Mouse (Mus musculus) heart, adult 2 months (tissue): ENCODE measurements at regions not wholly inside any gene's neighbourhood (a gene's known extent, or its start where the extent isn't known, plus 50 kb on each side); places are given as distances from the start of the nearest gene placed in this dataset.

ENCODE experiments used
- DNase-seq, 2 experiments: peaks; one replicate each; pipeline ENCODE4 v3.0.0; 2021
- H3K27ac ChIP-seq: fragments of 200-600 bp; 2 replicates; pipeline ENCODE4 v1.8.1; 2022
- H3K27me3 ChIP-seq: fragments of 200-500 bp; 2 replicates; pipeline ENCODE4 v1.6.1; 2012; ENCODE audit warnings: mild to moderate bottlenecking, low read length, inconsistent platforms, mixed read lengths; ENCODE audit not compliant: control insufficient read depth, insufficient read depth
- H3K36me3 ChIP-seq: fragments of 200-500 bp; 2 replicates; pipeline ENCODE4 v1.6.1; 2012; ENCODE audit warnings: low read length, inconsistent platforms; ENCODE audit not compliant: control insufficient read depth, insufficient read depth
- H3K4me1 ChIP-seq: fragments of 200-500 bp; 2 replicates; pipeline ENCODE4 v1.6.1; 2011; ENCODE audit warnings: low read length; ENCODE audit not compliant: control insufficient read depth, insufficient read depth
- H3K4me3 ChIP-seq: fragments of 200-600 bp; 2 replicates; pipeline ENCODE4 v1.8.1; 2022
- H3K79me2 ChIP-seq: fragments of 200-500 bp; replicated peaks from 2 replicates; pipeline ENCODE4 v1.6.1; 2012; ENCODE audit warnings: mild to moderate bottlenecking, inconsistent platforms, low read length, moderate library complexity, mixed read lengths; ENCODE audit not compliant: control insufficient read depth, insufficient read depth
- H3K9ac ChIP-seq: fragments of 200-500 bp; 2 replicates; pipeline ENCODE4 v1.6.1; 2012; ENCODE audit warnings: low read depth, mild to moderate bottlenecking, control low read depth, inconsistent platforms, low read length, mixed read lengths
- CTCF ChIP-seq: fragments of 200-600 bp; IDR thresholded peaks from 2 replicates; pipeline ENCODE4 v1.8.1; 2022; ENCODE audit warnings: antibody characterized with exemption, mild to moderate bottlenecking, moderate library complexity
- EP300 ChIP-seq: fragments of 200-500 bp; IDR thresholded peaks from 2 replicates; pipeline ENCODE4 v1.6.1; 2011; ENCODE audit warnings: low read depth, low read length, control low read depth; ENCODE audit not compliant: insufficient read depth
- POLR2A ChIP-seq: fragments of 200-500 bp; IDR thresholded peaks from 2 replicates; pipeline ENCODE4 v1.6.1; 2011; ENCODE audit warnings: mild to moderate bottlenecking, low read depth, low read length, control low read depth; ENCODE audit not compliant: insufficient read depth
- WGBS: fragments of 180-500 bp; shearing (Covaris S2); methylation state at CpG from one replicate; pipeline ENCODE4 v1.1.7; 2018; 5-methylcytosine and 5-hydroxymethylcytosine counted together
- intact Hi-C: fragments of 180-260 bp; cut with DNase I; formaldehyde crosslinking; loops from one replicate; pipeline ENCODE4 v1.15.1; 2025

DNA sequence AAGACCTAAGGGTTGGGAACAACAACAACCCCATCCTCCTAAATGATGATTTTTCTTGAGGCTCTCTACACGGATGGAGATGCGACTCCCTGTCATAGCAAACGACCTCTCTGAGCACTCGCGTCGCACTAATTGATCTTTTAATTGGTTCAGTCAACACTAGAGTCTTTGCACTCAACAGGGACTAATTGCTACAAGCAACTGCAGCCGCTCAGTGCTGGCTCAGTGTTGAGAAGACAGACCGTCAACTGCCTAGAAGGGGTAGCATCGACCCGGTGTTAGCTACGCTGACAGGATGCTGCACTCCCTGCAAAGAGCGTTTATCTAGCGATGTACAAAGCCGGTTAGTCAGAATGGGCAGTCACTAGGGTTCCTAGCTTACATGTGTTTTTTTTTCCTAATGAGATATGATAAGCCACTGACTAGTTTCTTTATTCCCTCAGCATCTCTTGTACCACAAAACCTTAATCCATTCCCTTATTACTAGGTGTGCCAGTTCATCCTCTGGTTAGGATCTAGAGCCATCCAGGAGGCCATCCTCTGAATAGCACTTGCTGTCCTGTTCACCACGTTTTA lies 314.7 kb upstream of the Runx1 start:
- intact Hi-C loops, result no loop called here
- Histone ChIP-seq H3K4me1 (no peaks in the 10 kb centered on the region), H3K27ac (no peak overlapping the region), H3K36me3 (no peaks in the 10 kb centered on the region), H3K9ac (no peak overlapping the region), H3K27me3 (no peaks in the 10 kb centered on the region), H3K79me2 (no peaks in the 10 kb centered on the region), H3K4me3 (no peak overlapping the region)
- 45% methylated on average over 15 of the region's 15 CpGs for WGBS
- no peak for DNase-seq
- TF ChIP-seq EP300, result no peak
- TF ChIP-seq CTCF, result no peak
- no peak for TF ChIP-seq POLR2A

DNA sequence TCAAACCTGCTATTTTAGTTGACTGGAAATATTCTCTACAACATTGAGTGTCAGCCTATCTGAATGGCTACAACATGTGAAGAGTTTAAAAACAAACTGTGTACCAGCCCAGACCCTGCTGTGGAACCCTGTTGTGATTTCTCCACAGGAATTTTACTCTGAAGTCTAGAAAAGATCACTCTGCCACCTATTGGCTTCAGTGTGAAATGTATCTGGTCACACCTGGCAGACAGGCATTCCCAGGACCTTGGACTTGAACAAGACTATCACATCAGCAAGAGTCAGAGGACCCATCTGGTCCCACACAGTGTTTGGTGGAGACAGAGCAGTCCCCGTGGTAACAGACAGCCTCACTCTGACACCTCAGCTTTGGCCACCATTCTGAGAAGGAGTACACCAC lies 311.3 kb upstream of the Runx1 start:
- H3K9ac ChIP-seq, result no peak overlapping the region
- no peak overlapping the region for H3K27ac ChIP-seq
- peak; percentile 69 for TF ChIP-seq CTCF
- no peak for TF ChIP-seq POLR2A
- DNase-seq, result no peak
- H3K79me2 ChIP-seq, result no peaks in the 10 kb centered on the region
- H3K27me3 ChIP-seq, result no peaks in the 10 kb centered on the region
- intact Hi-C loops, result loop anchor here (2.0 kb wide), 2 partner anchors 438 to 572 kb away; no protein-coding TSS in a partner anchor
- no peaks in the 10 kb centered on the region for H3K4me1 ChIP-seq
- no peak overlapping the region for H3K4me3 ChIP-seq
- 41% methylated on average over 1 of the region's 1 CpGs for WGBS
- H3K36me3 ChIP-seq, result no peaks in the 10 kb centered on the region

DNA sequence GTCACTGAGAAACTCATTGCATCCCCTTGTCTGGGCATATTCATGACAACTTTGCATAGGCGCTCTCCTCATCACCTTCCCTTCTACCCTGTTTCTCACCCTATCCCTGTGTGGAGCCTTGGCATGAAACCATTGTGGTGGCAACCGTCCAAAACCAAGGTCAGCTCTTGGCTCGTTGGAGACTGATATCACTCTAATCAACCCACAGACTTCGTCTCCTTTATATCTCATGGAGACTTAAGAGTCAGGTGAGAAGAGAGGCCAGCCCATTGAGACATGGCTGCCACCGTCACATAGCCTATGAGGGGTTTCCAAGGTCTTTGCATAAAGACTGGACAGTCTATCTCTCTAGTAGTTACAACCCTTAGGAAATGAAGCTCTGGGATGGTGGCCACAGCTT lies 305.5 kb upstream of the Runx1 start:
- H3K4me1 ChIP-seq, result no peaks in the 10 kb centered on the region; the same call in 1 of the 2 replicates
- H3K27me3 ChIP-seq, result no peaks in the 10 kb centered on the region
- no peaks in the 10 kb centered on the region for H3K79me2 ChIP-seq
- DNase-seq, result no peak
- TF ChIP-seq EP300, result no peak
- TF ChIP-seq CTCF, result no peak
- TF ChIP-seq POLR2A, result no peak
- 63% methylated on average over 5 of the region's 5 CpGs for WGBS
- H3K36me3 ChIP-seq, result no peaks in the 10 kb centered on the region
- H3K9ac ChIP-seq, result no peak overlapping the region
- no peak overlapping the region for H3K4me3 ChIP-seq
- intact Hi-C loops, result no loop called here
- H3K27ac ChIP-seq, result no peak overlapping the region

DNA sequence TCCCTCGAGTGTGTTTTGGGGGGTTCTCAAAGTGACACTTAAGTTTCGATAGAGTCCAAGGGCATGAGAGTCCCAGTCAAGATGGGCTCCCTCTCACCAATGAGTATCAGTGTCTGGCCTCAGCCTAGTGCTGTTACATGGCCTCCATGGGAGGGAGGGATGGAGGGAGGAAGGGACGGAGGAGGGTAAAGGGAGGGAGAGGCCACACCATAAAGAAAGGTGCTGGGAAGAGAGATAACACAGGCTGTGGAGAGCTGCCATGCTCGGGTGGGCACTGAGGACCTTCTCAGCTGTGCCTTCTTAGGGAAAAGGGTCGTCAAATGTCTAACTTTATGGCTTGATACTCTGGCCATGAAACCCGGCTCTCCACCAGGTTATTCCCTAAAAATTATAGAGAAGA lies 304.7 kb upstream of the Runx1 start:
- TF ChIP-seq POLR2A (no peak), EP300 (no peak), CTCF (no peak)
- Histone ChIP-seq H3K9ac (no peak overlapping the region), H3K4me3 (no peak overlapping the region), H3K79me2 (no peaks in the 10 kb centered on the region), H3K4me1 (no peaks in the 10 kb centered on the region; the same call in 1 of the 2 replicates), H3K36me3 (no peaks in the 10 kb centered on the region), H3K27ac (no peak overlapping the region), H3K27me3 (no peaks in the 10 kb centered on the region)
- no peak for DNase-seq
- WGBS, result 76% methylated on average over 6 of the region's 6 CpGs
- intact Hi-C loops, result no loop called here

DNA sequence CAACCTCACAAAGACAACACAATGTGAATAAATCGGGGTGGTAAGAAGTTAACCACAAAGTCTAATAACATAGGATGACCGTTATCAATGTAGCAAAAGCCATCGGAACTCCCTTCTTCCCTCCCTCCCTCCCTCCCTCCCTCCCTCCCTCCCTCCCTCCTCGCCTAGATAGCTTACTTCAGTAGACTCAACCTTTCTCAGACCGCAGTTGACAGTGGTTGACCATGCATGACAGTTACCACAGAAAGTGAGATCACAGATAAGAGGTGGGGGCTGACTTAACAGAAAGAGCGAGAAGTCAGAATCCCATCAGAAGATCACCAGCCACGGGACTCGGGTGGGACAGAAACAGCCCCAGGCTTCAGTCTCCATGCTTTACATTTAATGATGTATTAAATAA lies 297.8 kb upstream of the Runx1 start:
- no peaks in the 10 kb centered on the region; the same call in 1 of the 2 replicates for H3K4me1 ChIP-seq
- no peaks in the 10 kb centered on the region for H3K79me2 ChIP-seq
- H3K27me3 ChIP-seq, result 0 out of 2 replicates have a peak, but pooled peaks cover 1% of the 10 kb centered on the region
- no peaks in the 10 kb centered on the region for H3K36me3 ChIP-seq
- no peak overlapping the region for H3K9ac ChIP-seq
- H3K27ac ChIP-seq, result no peak overlapping the region
- no peak for TF ChIP-seq POLR2A
- no peak for TF ChIP-seq EP300
- TF ChIP-seq CTCF, result no peak
- H3K4me3 ChIP-seq, result no peak overlapping the region
- 75% methylated on average over 8 of the region's 8 CpGs for WGBS
- intact Hi-C loops, result no loop called here
- no peak for DNase-seq

DNA sequence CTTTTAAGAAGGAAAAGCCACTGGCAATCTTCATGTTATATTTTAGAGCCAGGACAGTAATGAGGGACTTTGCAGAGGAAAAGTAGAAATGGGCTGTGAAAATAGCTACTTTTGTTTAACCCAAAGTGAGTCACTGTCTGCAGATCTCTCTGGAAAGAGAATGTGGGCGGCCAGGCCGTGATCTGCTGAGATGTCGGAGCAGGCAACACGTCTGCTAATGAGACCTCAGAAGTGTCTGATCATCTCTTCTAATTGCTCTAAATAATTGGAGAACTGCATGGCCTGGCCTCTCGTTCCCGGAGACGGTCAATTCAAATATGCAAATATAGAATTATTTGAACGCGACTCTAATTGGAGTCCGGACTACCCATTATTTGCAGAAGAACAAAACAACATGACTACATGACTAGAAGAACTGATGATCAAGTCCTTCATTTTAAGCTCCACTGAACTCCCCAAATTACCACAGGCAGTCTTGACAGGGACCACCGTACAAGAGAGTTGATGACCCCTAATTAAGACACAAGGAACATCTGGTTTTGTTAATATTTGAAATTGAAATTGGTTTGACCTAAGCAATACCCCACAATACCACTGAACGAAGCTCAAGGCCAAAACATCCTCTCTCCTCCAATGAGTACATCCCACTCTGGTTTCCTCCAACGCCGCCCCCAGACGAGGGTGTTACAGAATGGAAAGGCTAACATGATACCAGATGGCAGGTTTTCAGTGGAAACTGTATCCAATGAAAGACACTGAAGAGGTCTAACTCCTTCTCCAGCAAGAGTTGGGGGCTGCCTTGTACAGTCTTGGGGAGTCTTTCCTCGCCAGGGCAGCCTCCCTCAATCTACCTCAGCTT lies 290.4 kb upstream of the Runx1 start:
- TF ChIP-seq CTCF (no peak), POLR2A (no peak), EP300 (no peak)
- H3K36me3 ChIP-seq, result no peaks in the 10 kb centered on the region
- intact Hi-C loops, result no loop called here
- H3K4me3 ChIP-seq, result no peak overlapping the region
- no peak overlapping the region for H3K27ac ChIP-seq
- no peaks in the 10 kb centered on the region for H3K79me2 ChIP-seq
- DNase-seq, result no peak
- WGBS, result 86% methylated on average over 16 of the region's 16 CpGs
- H3K4me1 ChIP-seq, result no peaks in the 10 kb centered on the region
- 0 out of 2 replicates have a peak, but pooled peaks cover under 1% of the 10 kb centered on the region for H3K27me3 ChIP-seq
- no peak overlapping the region for H3K9ac ChIP-seq
